Mouse (Mus musculus) spleen, postnatal 10 days (tissue): Measurements from ENCODE around the gene Kantr.
A peak's percentile ranks its signal among the peaks of the same experiment; 100 is the strongest.
"Not testable (repeated sequence)": the region's sequence is repeated elsewhere in the genome, so short reads cannot be mapped to it uniquely, and the experiment has no call there.

ENCODE experiments used
- DNase-seq, 2 experiments: peaks; one replicate each; pipeline ENCODE4 v3.0.0; 2021 to 2022; ENCODE audit warnings: low spot score in 2 of 2

The Kantr gene

DNA sequence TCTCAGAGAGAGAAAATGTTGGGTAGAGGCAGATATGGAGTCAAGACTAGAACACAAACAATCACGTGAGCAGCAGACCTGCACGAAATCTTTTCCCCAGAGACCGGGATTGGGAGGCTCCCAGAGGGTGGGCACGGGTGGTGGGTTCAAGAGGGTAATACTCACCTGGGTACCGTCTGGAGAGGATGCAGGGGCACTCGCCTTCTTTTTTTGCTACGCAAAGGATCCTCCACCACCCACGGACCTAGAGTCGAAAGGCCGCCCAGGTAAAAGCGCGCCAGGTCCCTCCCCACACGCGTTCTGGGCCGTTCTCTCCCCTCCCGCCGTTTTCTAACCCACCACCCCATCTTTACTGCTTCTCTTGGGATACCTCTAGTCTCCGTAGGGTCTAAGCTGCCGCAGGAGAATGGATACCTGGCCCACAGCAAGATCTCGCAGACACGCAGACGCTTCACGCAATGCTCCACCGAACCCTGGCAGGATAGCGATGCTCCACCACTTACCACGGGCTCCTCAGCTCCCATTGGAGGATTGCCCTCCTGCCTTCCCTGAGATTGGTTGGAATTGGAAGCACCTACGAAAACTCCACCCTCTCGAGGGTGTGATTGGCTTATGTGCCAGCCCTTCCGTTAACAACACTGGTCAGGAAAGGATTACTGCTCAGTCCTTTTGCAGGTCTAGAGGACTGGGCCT is at the start of gene Kantr:
Kantr (minus strand) TSS at position 500 of the 693 bp plus-strand sequence.
- DNase-seq, result peak; percentile 52 to 73

DNA sequence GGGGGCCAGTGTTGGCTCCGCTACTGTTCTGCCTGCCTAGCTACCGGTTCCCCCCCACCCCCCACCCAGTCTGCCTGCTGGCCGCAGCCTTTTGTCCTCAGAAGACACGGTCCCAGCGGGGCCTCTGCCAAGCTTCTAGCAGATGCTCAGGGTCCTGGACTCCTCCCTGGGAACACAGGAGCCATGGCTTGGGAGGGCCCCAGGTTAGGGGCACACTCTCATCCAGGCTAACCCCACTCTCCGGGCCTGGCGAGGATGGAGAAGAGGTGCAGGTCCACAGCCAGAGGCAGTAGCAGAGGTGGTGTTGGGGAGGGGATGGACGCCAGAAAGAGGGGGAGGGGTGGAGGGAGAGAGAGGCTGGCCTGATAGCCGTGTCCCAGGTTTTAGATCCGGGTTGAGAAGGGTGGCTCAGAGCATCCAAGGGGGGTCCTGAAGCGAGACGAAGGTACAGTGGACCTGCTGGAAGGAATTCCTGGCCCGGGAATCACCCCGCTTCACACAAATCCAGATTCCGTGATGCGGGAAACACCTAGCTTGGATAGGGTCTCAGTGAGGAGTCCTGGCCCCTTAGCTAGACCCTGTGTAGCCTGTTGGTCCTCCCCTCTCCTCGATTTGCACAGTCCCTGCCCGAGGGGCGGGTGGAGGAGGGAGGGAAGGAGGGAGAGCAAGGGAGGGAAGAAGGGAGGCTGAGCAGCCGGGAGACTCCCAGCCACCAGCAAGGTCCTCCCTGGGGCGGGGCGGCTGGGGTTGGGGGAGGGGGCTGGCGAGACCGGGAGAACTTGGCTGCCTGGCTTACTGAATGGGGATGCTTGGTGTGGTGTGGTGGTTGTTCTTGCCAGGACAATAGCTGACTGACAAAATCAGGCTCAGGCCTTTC is 41.3 kb upstream of the Kantr start, which contains the start of gene Gpr173:
Gpr173 (minus strand) TSS at position 308 of the 877 bp plus-strand sequence.
- DNase-seq, result no peak

DNA sequence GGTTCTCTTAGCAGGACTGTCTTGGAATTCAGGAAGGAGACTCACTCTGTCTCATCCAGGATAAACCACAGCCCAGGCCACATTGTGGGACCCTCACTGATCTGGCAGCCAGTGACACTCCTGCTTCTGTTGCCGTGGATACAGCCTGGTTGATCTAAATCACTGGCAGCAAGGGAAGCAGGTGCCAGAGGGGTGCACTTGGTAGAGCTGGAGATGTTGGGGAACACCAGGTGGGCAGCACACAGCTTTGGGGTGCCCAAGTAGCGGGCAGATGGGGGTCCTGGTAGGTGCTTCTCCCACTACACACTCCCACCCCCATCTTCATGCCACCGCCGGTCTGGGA is 40.7 kb upstream of the Kantr start:
- DNase-seq, result no peak

DNA sequence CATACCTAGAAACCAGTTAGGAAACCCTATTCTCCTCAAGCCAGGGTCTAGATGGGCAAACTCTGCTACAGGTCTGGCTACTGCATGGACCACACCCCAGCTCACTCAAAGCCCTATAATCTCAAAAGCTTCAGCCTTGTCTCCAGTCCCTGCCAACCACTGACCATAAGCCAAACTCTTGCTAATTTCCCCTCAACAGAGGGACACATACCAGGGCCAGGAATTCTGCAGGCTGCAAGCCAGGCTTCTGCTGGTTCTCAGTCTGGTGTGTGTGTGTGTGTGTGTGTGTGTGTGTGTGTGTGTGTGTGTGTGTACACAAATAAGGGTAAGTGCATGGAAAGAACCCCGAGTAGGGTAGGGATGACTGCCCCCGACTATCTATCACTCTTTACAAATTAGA is 39.1 kb upstream of the Kantr start:
- DNase-seq, result no peak

DNA sequence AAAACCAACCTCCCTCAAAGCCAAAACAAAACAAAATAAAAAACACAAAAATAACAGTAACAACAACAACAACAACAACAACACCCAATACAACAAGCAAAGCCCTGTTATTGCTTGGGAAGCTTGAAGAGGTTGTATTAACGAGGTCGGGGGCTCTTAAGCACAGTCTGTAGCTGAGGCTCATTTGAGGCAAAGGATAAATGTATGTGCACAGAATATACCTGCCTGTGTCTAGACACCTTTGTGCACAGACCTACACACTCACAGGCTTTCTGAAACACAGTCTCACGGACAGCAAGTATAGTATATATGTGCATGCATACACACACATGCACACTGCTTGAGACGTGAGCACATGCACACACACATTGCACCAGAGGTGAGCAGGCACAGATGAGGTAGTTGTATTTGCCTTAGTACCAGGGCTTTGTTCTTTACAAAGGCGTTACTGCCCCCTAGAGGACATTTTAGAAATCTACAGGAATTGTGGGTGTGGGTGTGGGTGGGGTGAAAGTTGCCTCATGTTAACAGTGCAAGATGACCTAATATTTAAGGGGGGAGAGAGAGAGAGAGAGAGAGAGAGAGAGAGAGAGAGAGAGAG is 25.4 kb upstream of the Kantr start:
- DNase-seq, result peak in 1 of 2 experiments; percentile 25

DNA sequence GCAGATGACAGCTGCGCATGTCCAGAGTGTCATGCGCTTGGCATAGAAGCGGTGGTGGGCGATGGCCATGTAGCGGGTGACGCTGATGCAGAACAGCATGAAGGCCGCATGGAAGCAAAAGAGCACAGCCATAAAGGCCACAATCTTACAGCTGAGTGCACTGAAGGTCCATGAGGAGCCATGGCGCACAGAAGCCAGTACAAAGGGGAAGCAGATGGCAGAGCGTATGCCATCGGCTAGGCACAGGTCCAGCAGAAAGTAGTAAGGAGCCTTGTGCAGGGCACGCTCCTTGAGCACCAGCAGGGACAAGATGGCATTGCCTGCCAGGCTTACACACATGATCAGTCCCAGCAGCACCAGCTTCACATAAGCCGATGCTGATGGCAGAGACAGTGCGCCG is 19.7 kb upstream of the Kantr start:
- DNase-seq, result no peak

DNA sequence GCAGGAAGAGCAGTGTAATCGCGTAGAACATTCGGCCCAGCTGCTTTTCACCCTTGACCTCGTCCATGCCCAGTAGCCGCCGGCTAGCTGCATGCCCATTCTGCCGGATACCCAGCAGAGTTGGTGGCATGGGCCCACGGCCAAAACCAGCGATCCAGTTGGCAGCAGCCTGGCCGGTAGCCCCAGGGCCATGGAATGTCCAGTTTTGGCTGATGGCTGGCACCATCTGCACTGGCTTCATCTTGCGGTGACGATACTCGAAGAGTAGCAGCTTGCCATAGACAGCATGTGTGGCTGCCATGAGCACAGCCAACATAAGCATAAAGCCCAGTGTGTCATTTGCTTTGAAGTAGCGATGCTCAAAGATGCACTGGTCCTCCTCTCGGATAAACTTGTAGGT is 19.3 kb upstream of the Kantr start:
- DNase-seq, result no peak

DNA sequence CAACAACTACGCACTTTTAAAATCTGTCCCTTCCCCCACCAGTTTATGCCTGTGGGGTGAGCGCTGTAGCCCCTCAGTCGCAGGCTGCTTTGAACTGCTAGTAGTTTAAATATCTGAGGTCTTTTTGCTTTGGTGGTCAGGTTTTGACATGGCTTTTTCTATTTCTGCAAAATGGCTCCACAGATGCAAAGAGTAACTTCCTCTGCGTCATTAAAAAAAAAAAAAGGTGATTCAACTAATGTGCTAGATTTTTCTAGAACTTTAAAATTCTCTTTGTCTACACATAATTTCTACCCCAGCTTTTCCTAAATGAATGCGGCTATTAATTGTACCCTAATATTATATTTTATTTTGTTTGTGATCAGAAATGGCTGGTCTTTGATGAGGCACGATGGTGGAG is 15.6 kb upstream of the Kantr start:
- DNase-seq, result no peak

DNA sequence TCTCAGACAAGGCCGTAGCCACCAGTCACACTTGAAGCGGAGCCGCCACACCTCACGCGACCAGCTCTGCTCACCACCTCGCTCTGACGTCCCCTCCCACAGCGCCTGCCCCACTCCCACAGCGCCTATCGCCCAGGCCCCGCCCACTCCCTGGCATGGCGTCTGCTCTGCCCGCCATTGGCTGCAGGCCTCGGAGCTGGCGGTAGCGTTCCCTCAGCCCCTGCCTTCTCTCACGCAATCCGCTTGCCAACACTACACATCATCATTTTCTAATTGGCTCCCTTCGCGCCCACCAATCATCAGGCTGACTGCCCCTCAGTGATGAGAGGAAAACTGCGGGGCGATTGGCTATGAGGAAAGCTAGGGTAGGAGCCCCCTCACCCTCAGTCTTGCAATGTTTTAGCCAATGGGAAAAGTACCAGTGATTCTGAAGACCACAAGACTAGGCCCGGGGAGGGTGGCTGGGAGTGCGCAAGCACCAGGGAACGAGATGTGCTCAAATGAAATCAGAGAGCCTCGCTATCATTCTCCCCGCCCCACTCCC is 15.1 kb upstream of the Kantr start, which contains the start of gene Tspyl2:
Tspyl2 (minus strand) TSS at position 68 of the 544 bp plus-strand sequence.
- peak; percentile 65 to 90 for DNase-seq

DNA sequence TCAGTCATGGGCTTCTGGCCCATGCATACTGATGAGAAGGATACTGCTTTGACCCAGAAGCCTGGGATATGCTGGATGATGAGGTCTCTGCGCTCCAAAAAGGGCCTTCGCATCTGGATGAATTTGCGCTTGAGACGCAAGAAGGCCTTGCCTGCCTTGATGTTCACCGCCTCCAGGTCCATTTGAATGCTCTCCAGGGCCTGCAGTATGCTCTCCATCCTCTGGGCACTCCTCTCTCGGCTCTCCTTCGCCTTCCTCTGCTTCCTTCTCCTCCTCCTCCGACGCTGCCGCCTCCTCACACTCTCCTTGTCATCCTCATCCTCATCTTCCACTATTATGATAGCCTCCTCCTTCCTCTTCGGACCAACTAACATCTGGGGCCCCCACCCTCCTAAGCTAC is 14.2 kb upstream of the Kantr start:
- DNase-seq, result no peak

DNA sequence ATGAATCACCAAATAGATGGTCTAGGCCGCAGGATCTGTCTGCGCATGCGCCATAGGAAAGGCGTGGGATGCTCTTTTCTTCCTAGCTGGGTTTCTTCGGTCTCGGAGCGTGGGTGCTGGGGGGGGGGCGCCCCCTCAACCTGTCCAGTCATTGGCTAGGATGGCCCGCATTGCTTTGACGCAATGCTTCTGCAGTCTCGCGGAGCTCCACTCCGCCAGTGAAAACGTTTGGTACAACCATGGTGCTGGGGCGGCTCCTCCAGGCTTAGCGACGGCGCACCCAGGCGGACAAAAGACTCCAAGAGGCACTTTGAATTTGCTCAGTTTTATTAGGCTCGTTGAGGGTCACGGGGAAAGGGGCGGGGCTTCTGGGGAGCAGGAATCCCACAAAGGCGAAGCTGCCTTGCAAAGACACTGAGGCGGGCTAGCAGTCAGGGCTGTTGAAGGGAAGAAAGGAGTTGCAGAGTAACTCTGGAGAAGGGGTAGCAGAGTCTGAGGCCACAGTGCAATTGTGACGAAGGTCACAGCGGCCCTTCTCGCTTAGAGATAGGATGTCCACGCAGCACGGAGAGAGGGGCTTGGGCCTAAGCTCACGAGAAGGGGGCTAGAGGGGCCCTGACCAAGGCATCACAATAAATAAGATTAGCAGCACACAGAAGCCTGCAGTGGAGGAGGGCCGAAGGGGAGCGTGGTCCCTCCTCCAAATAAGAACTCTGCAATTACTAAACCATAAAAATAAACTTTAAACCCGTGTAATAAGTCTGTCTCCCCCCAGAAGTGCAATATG is 9.4 kb upstream of the Kantr start:
- DNase-seq, result peak; percentile 48 to 81

DNA sequence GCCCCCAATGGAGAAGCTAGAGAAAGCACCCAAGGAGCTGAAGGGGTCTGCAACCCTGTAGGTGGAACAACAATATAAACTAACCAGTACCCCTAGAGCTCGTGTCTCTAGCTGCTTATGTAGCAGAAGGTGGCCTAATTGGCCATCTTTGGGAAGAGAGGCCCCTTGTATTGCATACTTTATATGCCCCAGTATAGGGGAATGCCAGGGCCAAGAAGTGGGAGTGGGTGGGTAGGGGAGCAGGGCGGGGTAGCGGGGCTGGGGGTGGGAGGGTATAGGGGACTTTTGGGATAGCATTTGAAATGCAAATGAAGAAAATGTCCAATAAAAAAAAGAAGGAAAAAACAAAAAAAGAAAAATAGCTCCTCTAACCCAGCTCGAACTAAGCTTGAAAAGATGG is 8.8 kb upstream of the Kantr start:
- not testable (repeated sequence) for DNase-seq

DNA sequence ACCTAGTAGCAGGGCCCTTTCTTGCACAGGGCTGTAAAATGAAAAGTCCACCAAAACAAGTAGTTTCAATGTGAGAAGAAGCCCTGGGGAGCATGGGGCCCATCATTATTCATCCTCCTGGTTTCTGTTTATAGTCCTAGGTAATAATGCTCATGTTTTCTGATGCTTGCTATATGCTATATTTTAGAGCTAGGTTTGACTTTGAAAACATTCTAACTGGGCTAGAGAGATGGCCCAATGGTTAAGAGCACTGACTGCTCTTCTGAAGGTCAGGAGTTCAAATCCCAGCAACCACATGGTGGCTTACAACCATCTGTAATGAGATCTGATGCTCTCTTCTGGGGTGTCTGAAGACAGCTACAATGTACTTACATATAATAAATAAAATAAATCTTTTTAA is 2.1 kb upstream of the Kantr start:
- DNase-seq, result not testable (repeated sequence)

DNA sequence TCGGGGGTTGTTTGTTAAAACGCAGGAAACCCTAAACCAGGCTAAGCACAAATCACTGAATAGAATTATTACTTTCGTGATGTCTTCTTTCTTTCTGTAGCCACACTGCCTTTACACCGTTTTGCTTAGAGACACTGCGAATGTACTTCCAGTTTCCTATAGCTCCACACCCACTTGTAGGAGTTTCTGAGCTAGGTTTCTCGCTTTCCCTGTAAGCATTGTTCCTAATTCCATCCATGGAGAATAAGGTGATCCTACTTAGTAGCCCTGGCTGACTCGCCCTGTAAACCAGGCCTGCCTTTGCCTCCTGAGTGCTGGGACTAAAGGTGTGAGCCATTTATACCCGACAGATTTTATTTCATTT is 376 bp upstream of the Kantr start:
- no peak for DNase-seq

DNA sequence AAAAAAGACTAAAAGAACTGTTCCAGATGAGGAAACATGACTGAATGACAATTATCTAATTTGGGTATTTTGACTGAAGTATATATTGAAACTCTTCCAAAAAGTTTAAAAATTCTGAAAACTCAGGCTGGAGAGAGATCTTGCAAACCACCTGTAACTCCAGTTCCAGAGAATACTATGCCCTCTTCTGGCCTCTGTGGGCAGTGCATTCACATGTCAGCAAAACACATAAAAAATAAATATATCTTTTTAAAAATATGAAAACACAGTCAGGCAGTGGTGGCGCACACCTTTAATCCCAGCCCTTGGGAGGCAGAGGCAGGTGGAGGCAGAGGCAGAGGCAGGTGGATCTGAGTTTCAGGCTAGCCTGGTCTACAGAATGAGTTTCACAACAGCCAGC is 3.7 kb downstream of the Kantr start:
- DNase-seq, result peak in 1 of 2 experiments; percentile 66

DNA sequence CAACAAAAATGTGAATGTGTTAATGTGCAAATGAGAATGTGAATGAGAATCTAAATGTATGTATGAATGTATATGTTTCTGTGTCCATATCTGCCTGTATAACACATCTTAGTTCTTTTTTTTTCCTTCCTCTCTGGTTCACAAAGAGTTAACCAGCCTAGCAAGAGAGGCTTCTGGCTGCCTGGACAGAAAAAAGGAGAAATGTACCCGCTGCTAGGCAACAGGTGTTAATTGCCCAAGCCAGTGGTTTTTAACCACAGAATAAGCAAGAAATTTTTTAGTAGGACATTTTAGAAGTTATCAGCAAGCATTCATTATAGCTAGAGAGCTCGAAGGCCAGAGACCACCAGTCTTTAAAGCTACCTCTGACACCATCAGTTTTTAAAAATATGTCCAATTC is 4.5 kb downstream of the Kantr start:
- DNase-seq, result no peak

DNA sequence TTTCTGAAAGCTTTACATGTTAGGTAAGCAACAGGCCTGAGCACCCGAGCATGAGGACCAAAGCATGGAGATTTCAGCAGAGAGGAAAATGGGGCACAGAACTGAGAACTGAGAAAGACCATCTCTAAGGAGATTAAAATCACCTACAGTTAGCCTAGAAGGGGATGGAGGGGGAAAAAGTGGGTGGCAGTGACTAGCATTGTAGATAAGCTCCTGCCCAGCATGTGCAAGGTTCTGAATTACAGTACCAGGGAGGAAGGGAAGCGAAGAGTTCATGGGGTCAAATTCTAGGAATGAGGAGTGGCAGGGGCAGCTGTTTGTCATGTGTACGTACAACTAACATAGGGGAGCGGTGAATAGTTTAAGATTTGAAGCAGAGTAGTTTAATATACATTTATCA is 6.8 kb downstream of the Kantr start:
- no peak for DNase-seq

DNA sequence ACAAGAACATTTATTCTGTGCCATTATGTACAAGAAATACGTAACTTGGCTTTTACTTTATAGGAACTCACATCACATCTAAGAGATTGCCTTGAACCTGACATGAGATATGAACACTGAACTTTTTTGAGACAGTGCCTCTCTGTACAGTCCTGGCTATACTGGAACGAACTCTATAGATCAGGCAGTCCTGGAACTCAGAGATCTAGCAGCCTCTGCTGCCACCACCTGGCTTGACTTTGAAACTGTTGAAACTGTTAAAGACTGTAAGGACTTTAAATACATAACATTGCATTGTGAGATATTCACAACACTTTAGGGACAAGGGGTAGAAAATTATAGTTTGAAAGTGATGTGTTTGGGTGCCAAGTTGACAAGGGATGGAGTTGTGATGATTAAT is 19.4 kb downstream of the Kantr start:
- peak; percentile 43 to 77 for DNase-seq

DNA sequence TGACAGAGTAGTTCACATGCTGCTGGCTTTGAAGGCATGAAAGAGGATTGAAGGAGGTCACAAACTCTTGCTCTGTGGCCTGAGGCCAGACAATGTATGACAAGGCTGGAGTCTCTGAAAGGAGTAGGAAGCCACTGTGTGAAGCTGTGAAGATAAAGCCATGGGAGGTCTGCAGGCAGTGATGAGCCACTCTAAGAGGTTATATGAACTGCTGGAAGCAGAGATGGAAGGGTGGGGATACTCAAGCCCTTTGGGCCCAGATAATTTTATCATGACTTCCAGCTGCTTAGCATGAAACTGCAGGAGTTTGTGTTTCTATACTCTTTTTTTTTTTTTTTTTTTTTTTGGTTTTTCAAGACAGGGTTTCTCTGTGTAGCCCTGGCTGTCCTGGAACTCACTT is 19.9 kb downstream of the Kantr start:
- DNase-seq, result peak in 1 of 2 experiments; percentile 60

DNA sequence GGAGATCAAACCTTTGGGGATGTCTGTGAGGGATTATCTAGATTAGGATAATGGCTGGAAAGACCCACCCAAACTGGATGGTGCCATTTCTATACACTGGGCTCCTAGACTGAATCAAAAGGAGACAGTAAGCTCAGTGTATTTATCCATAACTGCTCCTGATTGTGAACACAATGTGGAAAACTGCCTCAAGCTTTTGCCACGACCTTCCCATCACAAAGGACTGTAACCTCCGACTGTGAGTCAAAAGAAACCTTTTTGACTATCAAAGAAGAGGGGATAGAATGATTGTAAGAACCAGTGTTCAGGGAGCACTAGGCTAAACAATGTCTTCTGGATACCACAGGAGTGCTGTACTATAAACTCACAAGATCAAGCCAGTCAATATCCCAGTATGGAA is 21.1 kb downstream of the Kantr start:
- no peak for DNase-seq

DNA sequence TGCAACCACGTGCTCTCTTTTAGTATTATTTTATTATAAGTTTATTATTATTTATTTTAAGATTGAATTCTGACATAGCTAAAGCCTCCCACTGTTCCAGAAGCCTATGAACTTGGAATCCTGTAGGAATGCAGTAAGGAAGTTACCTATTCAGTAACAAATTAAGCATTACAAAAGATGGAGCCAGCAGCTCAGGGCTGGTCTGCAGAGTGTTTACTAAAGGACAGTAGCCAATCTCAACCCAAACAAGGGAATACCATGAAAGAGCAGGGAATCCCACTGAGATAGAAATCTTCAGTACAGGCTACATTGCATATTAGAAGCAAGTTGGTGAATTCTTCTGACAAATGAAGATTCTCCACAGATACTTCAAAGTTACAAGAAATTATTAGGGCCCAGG is 40.3 kb downstream of the Kantr start:
- not testable (repeated sequence) for DNase-seq

DNA sequence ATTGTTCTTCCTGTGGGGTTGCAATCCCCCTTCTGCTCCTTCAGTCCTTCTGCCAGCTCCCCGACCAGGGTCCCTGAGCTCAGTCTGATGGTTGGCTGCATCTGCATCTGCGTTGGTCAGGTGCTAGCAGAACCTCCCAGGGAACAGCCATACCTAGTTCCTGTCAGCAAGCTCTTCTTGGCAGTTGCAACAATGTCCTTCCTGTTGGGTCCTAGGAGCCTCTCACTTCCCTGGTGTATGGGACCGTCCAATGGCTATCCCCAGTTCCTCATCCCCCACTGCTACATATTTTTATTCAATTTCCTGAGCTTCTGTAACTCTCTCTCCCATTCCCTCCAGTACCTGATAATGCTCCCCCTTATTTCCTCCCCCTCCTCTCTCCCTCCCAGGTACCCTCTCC is 42.5 kb downstream of the Kantr start:
- DNase-seq, result no peak
